Mouse (Mus musculus) heart, embryonic 12.5 days (tissue): ENCODE measurements at regions not wholly inside any gene's neighbourhood (a gene's known extent, or its start where the extent isn't known, plus 50 kb on each side); places are given as distances from the start of the nearest gene placed in this dataset.
"Not testable (repeated sequence)": the region's sequence is repeated elsewhere in the genome, so short reads cannot be mapped to it uniquely, and the experiment has no call there.

ENCODE experiments used
- ATAC-seq: fragments of 200-750 bp; cut with Nextera tagmentation; 2 replicates; pipeline ENCODE4 v1.8.0; 2017; ENCODE audit warnings: moderate TSS enrichment, moderate library complexity; ENCODE audit not compliant: insufficient number of reproducible peaks, low FRiP score
- H3K27ac ChIP-seq: fragments of 300-500 bp; sonication (generic); 2 replicates; pipeline ENCODE4 v1.5.1; 2016; ENCODE audit warnings: mild to moderate bottlenecking, moderate library complexity; ENCODE audit not compliant: poor library complexity, severe bottlenecking
- H3K27me3 ChIP-seq: fragments of 300-500 bp; sonication (generic); replicated peaks from 2 replicates; pipeline ENCODE4 v1.6.1; 2016; ENCODE audit warnings: mild to moderate bottlenecking, moderate library complexity
- H3K36me3 ChIP-seq: fragments of 300-500 bp; sonication (generic); 2 replicates; pipeline ENCODE4 v1.6.1; 2016; ENCODE audit warnings: mild to moderate bottlenecking, moderate library complexity
- H3K4me1 ChIP-seq: fragments of 300-500 bp; sonication (generic); replicated peaks from 2 replicates; pipeline ENCODE4 v1.6.1; 2016; ENCODE audit warnings: mild to moderate bottlenecking
- H3K4me2 ChIP-seq: fragments of 300-500 bp; sonication (generic); 2 replicates; pipeline ENCODE4 v1.6.1; 2016; ENCODE audit warnings: mild to moderate bottlenecking, moderate library complexity
- H3K4me3 ChIP-seq: fragments of 300-500 bp; sonication (generic); 2 replicates; pipeline ENCODE4 v1.5.1; 2016; ENCODE audit warnings: mild to moderate bottlenecking
- H3K9ac ChIP-seq: fragments of 300-500 bp; sonication (generic); 2 replicates; pipeline ENCODE4 v1.6.1; 2016; ENCODE audit warnings: mild to moderate bottlenecking, moderate library complexity
- H3K9me3 ChIP-seq: fragments of 300-500 bp; sonication (generic); replicated peaks from 2 replicates; pipeline ENCODE4 v1.6.1; 2016; ENCODE audit warnings: mild to moderate bottlenecking, moderate library complexity
- WGBS: fragments of 180-500 bp; shearing (Covaris S2); methylation state at CpG from one replicate; pipeline ENCODE4 v1.1.7; 2016; 5-methylcytosine and 5-hydroxymethylcytosine counted together

DNA sequence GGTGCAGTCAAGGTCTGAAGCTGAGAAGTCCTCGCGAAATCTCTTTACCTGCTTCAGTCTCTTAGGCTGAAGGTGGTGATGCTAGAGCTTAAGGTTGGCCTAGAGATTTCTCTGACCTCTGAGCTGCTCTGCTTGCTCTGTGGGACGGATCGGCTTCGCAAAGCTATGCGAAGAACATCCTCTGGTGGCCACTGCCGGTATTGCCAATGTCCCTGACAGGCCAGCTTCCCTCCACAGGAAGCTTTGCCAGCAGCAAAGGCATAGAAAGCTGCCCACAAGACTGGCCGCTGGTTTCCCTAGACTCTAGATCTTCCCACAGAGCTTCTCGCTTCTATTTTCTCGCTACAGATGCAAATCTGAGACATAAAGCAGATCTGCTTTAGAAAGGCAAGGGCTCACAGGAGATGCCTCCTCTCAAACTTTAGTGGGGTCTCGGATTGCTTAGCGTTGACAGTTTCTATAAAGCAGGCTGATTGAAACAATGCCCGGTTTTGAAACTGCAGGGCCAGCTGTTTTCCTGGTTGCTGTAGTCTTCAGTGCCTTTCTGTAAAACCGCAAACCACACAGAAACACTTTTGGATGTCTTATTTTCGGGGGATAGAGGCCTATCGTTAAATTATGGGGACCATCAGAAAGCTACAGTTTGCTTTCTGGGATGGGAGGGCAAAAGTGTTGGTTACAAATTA lies 153.7 kb downstream of the Car8 start:
- 29% methylated on average over 16 of the region's 16 CpGs for WGBS
- H3K9ac ChIP-seq = no peak overlapping the region
- H3K4me1 ChIP-seq = no peaks in the 10 kb centered on the region
- H3K4me2 ChIP-seq = peak overlapping the region; percentile 39
- H3K4me3 ChIP-seq = no peak overlapping the region
- H3K27me3 ChIP-seq = no peaks in the 10 kb centered on the region
- H3K36me3 ChIP-seq = no peaks in the 10 kb centered on the region
- 0 out of 2 replicates have a peak, but pooled peaks have one; percentile 57 for ATAC-seq
- H3K9me3 ChIP-seq = no peaks in the 10 kb centered on the region
- no peak overlapping the region for H3K27ac ChIP-seq

DNA sequence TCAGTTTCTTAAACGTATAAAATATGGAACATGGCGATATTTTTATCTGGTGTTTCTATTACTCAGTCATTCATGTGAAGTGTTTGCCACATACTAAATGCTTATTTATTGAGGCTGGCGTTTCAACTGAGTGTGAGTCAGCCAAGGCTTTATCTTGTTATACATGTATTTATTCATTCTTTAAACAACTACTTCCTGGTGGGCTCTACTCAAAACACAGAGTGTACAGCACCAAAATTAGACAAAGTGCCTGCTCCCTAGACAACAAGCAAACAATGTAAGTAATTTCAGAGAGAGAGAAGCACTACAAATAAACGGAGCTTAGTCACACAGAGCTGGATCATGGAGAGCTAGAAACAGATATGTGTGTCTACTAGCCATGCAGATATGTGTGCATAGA lies 159.5 kb downstream of the Car8 start:
- H3K36me3 ChIP-seq = no peaks in the 10 kb centered on the region
- no peaks in the 10 kb centered on the region for H3K27me3 ChIP-seq
- H3K4me3 ChIP-seq = no peak overlapping the region
- H3K4me1 ChIP-seq = no peaks in the 10 kb centered on the region
- no peak overlapping the region for H3K27ac ChIP-seq
- 63% methylated on average over 4 of the region's 4 CpGs for WGBS
- no peak for ATAC-seq
- no peak overlapping the region for H3K9ac ChIP-seq
- no peaks in the 10 kb centered on the region for H3K9me3 ChIP-seq
- no peak overlapping the region for H3K4me2 ChIP-seq

DNA sequence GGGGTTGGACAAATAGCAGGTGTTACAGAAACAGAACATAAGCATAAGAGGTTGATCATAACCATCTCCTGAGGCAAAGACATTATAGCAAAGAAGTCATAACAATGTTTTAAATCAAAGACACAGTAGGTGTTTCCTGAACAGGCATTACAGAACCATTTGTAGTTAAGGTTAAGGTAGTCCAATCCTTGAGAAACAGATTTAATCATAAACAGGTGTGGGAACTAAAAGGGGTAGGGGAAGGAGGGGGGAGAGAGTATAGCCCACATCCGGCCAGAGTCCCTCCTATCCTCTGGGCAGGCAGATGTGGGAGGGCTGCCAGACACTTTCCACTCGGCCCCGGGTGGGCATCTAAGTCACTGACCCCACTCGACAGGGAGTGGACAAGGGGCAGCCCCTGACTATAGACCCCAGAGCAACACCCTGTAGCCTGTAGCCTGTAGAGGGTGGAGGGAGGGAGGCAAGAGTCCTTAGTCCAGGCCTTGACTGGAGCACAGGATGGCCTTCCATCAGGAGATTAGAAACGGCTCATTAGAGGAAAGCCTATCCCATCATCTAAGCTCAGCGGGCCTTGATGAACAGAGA lies 165.8 kb downstream of the Car8 start:
- Histone ChIP-seq H3K36me3 (no peaks in the 10 kb centered on the region), H3K9me3 (no peaks in the 10 kb centered on the region), H3K9ac (no peak overlapping the region), H3K27me3 (no peaks in the 10 kb centered on the region), H3K27ac (no peak overlapping the region), H3K4me2 (no peak overlapping the region), H3K4me3 (no peak overlapping the region), H3K4me1 (no peaks in the 10 kb centered on the region)
- ATAC-seq = no peak
- WGBS = 74% methylated on average over 6 of the region's 6 CpGs

DNA sequence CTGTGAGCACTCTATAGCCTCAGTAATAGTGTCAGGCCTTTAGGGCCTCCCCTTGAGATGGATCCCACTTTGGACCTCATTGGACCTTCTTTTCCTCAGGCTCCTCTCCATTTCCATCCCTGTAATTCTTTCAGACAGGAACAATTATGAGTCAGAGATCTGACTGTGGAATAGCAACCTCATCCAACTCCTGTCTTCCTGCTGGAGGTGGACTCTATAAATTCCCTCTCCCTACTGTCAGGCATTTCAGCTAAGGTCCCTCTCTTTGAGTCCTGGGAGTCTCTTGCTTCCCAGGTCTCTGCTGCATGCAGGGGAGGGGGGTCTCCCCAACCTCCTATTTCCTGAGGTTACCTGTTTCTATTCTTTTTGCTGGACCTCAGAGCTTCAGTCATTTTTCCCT lies 168.1 kb downstream of the Car8 start:
- not testable (repeated sequence) for H3K36me3 ChIP-seq, ATAC-seq, H3K27ac ChIP-seq, H3K9ac ChIP-seq, H3K4me3 ChIP-seq, H3K4me2 ChIP-seq, H3K27me3 ChIP-seq, H3K4me1 ChIP-seq, H3K9me3 ChIP-seq

DNA sequence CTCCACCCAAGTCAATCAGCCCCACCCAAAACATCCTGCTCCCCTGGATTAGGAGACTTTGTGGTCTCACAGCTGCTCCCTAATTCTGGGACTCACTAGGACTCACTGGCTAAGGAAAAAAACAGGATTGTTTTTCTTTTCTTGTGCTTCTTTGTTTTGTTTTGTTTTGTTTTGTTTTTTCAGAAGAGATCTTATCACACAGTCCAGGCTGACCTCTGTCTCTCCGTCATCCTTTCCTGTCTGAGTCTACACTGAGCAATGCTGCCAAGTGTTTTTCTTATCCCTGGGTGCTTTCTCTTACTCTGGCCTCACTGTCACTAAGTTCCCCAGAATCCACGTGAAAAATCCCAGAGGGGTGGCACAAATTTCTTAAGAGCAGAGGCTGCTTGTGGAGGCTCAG lies 170.8 kb downstream of the Car8 start:
- Histone ChIP-seq H3K36me3 (no peaks in the 10 kb centered on the region), H3K9ac (no peak overlapping the region), H3K4me3 (no peak overlapping the region), H3K4me2 (no peak overlapping the region), H3K27ac (no peak overlapping the region), H3K27me3 (no peaks in the 10 kb centered on the region), H3K9me3 (no peaks in the 10 kb centered on the region), H3K4me1 (no peaks in the 10 kb centered on the region)
- WGBS = 20% methylated on average over 2 of the region's 2 CpGs
- ATAC-seq = 0 out of 2 replicates have a peak, but pooled peaks have one; percentile 42

DNA sequence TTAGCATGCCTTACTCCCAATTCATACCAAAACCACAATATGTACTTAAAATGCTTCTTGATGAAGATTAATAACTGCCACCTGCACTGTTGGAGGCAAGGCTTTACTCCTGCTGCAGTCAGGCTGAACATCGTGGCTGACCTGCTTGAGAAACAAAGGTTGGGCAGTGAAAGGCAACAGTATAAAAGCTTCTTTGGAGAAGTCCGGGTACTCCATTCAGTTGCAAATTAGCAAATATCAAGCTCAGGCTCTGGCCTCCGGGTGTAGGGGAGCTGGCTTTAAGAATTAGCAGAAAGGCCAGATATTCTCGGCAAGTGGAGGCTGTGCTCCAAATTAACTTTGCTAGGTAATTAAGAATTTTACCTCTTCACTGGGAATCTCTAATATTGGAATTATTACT lies 197.1 kb downstream of the Car8 start:
- H3K4me3 ChIP-seq = no peak overlapping the region
- no peaks in the 10 kb centered on the region for H3K27me3 ChIP-seq
- no peak overlapping the region for H3K9ac ChIP-seq
- no peak overlapping the region for H3K27ac ChIP-seq
- no peak for ATAC-seq
- H3K9me3 ChIP-seq = peaks cover 13% of the 10 kb centered on the region; the same call in 1 of the 2 replicates
- H3K4me1 ChIP-seq = no peaks in the 10 kb centered on the region
- WGBS = 80% methylated on average over 4 of the region's 4 CpGs
- no peak overlapping the region for H3K4me2 ChIP-seq
- H3K36me3 ChIP-seq = no peaks in the 10 kb centered on the region

DNA sequence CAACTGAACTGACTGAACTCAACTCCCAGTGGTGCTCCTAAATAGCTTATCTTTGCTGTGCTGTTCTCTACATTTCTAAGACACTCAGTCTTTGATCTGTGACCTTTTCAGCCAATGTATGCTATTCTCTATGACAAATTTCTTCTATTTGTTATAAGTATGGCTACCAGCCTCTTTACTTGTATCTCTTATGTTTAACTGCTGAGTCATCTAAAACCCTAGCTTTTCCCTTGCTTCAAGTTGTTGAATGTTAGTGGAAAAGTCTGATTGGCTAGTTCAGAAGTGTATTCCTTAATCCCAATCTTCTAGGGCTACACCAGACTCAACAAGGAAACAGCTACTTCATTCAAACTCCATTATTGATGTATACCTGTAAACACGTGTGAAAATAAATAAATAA lies 201.0 kb downstream of the Car8 start:
- Histone ChIP-seq H3K4me3 (no peak overlapping the region), H3K27ac (no peak overlapping the region), H3K9me3 (peaks cover 9% of the 10 kb centered on the region; the same call in 1 of the 2 replicates), H3K27me3 (no peaks in the 10 kb centered on the region), H3K36me3 (no peaks in the 10 kb centered on the region), H3K4me1 (no peaks in the 10 kb centered on the region), H3K4me2 (no peak overlapping the region), H3K9ac (no peak overlapping the region)
- no peak for ATAC-seq
- WGBS = 82% methylated on average over 1 of the region's 1 CpGs

DNA sequence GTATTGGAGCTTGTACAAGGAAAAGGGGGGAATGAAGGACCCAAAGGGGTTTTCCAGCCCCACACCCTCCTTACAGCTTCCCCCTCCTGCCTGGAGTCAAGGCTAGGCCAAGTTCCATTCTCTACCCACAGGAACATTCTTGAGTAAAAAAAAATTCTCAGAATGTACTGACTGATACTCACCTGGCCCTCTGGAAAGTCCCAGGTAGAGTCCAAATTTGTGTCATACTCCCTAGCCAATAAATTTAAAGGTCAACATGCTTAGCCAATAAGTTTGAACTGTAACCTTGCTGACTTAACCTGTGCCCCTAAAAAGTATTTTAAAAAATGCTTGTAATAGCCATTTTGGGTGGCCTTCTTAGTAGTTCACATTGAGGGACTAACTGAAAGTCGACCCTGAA lies 205.4 kb downstream of the Car8 start:
- not testable (repeated sequence) for H3K27me3 ChIP-seq, H3K4me3 ChIP-seq, ATAC-seq, H3K9ac ChIP-seq, H3K4me1 ChIP-seq, H3K4me2 ChIP-seq, H3K9me3 ChIP-seq, H3K27ac ChIP-seq, H3K36me3 ChIP-seq
- 62% methylated on average over 1 of the region's 1 CpGs for WGBS

DNA sequence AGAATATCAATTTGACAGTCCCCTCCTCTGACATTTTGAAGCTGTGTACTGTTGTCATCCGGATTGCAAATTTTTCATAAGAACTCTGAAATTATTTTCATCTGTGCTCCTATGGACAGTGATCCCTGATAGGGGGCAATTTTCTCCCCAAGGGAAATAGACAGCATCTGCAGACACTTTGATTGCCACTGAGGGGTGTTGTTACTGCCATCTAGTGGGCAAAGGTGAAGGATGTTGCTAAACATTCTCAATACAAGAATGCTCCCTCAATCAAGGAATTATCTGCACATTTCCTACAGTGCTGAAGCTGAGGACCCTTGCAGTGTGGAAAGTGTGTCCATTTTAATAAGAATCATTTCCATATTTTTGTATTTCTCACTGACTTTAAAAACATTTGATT lies 233.7 kb downstream of the Car8 start:
- WGBS = 10% methylated on average over 1 of the region's 1 CpGs
- H3K4me2 ChIP-seq = no peak overlapping the region
- no peaks in the 10 kb centered on the region for H3K4me1 ChIP-seq
- 0 out of 2 replicates have a peak, but pooled peaks cover 2% of the 10 kb centered on the region for H3K9me3 ChIP-seq
- H3K4me3 ChIP-seq = no peak overlapping the region
- H3K9ac ChIP-seq = no peak overlapping the region
- H3K27ac ChIP-seq = no peak overlapping the region
- no peaks in the 10 kb centered on the region for H3K36me3 ChIP-seq
- ATAC-seq = no peak
- H3K27me3 ChIP-seq = no peaks in the 10 kb centered on the region

DNA sequence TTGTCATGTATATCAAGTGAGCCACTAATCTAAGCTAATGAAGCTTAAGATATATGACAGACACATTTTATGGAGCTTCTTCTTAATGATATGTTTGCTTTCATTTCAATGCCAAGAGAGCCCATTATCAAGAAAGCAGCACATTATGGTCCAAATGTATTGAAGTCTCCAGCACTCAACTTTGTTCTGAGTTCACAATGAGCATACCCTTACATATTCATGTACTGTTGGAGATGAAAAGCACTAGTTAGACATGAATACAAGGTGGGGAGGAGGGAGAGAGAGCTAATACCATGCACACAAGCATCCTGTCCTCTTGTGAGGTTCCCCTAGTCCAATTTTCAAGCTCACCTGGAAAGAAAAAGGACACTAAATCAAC lies 241.3 kb downstream of the Car8 start:
- no peaks in the 10 kb centered on the region; the same call in 1 of the 2 replicates for H3K4me1 ChIP-seq
- H3K9ac ChIP-seq = no peak overlapping the region
- no peak for ATAC-seq
- H3K9me3 ChIP-seq = no peaks in the 10 kb centered on the region
- H3K27ac ChIP-seq = no peak overlapping the region
- no peaks in the 10 kb centered on the region for H3K27me3 ChIP-seq
- no peak overlapping the region for H3K4me3 ChIP-seq
- H3K4me2 ChIP-seq = no peak overlapping the region
- H3K36me3 ChIP-seq = no peaks in the 10 kb centered on the region

DNA sequence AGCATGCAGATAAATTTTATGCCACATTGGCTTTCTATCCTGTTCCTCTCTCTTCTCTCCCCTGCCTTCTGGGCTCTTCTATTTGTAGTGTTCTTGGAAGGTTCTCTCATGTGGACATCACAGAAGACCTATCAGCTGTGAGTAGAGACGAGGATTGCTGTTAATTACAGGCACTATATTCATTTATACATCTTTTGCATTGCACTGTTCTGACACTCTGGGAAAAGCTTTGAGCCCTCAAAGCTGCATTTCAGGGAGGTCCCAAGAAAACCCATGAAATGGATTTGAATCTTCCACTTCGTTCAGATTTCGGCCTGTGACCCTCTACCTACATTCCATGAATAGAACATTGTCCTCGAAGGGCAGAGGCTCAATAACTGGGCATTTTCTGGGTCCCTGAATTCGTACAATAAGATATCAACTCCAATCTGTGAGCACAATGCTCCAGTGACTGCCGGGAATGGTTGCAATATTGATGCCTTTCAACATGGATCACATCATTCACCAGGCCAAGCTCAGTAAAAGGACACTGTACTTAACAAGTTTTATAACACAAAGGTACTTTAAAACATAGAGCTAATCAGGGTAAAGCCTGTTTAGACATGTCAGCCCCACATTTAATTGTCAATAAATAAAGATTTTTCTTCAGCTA lies 241.8 kb downstream of the Car8 start:
- no peak for ATAC-seq
- Histone ChIP-seq H3K4me2 (no peak overlapping the region), H3K27me3 (no peaks in the 10 kb centered on the region), H3K27ac (no peak overlapping the region), H3K4me1 (no peaks in the 10 kb centered on the region; the same call in 1 of the 2 replicates), H3K9me3 (no peaks in the 10 kb centered on the region), H3K36me3 (no peaks in the 10 kb centered on the region), H3K9ac (no peak overlapping the region), H3K4me3 (no peak overlapping the region)
- WGBS = 68% methylated on average over 6 of the region's 6 CpGs
